Mouse (Mus musculus) forebrain, embryonic 15.5 days (tissue): ENCODE data around the gene Haus3. TPM values are rescaled to one million over a fixed set of nuclear protein-coding genes. Genes with fewer than 3 reads are reported as not detected.

Source experiments
- ATAC-seq: fragments of 200-750 bp; cut with Nextera tagmentation; replicated peaks from 2 replicates; pipeline ENCODE4 v1.8.0; 2017; ENCODE audit warnings: mild to moderate bottlenecking, moderate TSS enrichment, moderate library complexity
- H3K27ac ChIP-seq: fragments of 300-500 bp; sonication (generic); replicated peaks from 2 replicates; pipeline ENCODE4 v1.5.1; 2015; ENCODE audit warnings: mild to moderate bottlenecking, inconsistent platforms
- H3K27me3 ChIP-seq: fragments of 300-500 bp; sonication (generic); 2 replicates; pipeline ENCODE4 v1.6.1; 2015; ENCODE audit warnings: inconsistent platforms
- H3K36me3 ChIP-seq: fragments of 300-500 bp; sonication (generic); 2 replicates; pipeline ENCODE4 v1.6.1; 2015; ENCODE audit warnings: mild to moderate bottlenecking, inconsistent platforms
- H3K4me1 ChIP-seq: fragments of 300-500 bp; sonication (generic); 2 replicates; pipeline ENCODE4 v1.6.1; 2015; ENCODE audit warnings: inconsistent platforms
- H3K4me2 ChIP-seq: fragments of 300-500 bp; sonication (generic); replicated peaks from 2 replicates; pipeline ENCODE4 v1.6.1; 2015; ENCODE audit warnings: mild to moderate bottlenecking, inconsistent platforms
- H3K4me3 ChIP-seq: fragments of 300-500 bp; sonication (generic); 2 replicates; pipeline ENCODE4 v1.5.1; 2015; ENCODE audit warnings: mild to moderate bottlenecking, inconsistent platforms
- H3K9ac ChIP-seq: fragments of 300-500 bp; sonication (generic); replicated peaks from 2 replicates; pipeline ENCODE4 v1.6.1; 2015; ENCODE audit warnings: mild to moderate bottlenecking, inconsistent platforms
- H3K9me3 ChIP-seq: fragments of 300-500 bp; sonication (generic); 2 replicates; pipeline ENCODE4 v1.6.1; 2016; ENCODE audit warnings: inconsistent platforms
- WGBS: fragments of 180-500 bp; shearing (Covaris S2); methylation state at CpG from one replicate; pipeline ENCODE4 v1.1.7; 2015; ENCODE audit warnings: mixed read lengths; 5-methylcytosine and 5-hydroxymethylcytosine counted together
- polyA plus RNA-seq: library from polyadenylated mRNA; unstranded; fragments of >200 nt; fragmentation: Nextera tagmentation; extraction: Ambion mirVana; gene quantifications from 2 replicates; pipeline ENCODE4 v1.2.1, GENCODE M21; 2015

Gene Haus3
- polyA plus RNA-seq, 1 experiment from 2014 or later = 20.9 TPM

- no peak overlapping the region for H3K9ac ChIP-seq
- H3K4me2 ChIP-seq = no peak overlapping the region
- no peaks in the 10 kb centered on the region for H3K27me3 ChIP-seq
- H3K4me3 ChIP-seq = no peak overlapping the region
- H3K27ac ChIP-seq = no peak overlapping the region
- H3K4me1 ChIP-seq = peaks cover 19% of the 10 kb centered on the region
- no peaks in the 10 kb centered on the region for H3K9me3 ChIP-seq
- H3K36me3 ChIP-seq = no peaks in the 10 kb centered on the region
- ATAC-seq = peak; percentile 58; the same call in 1 of the 2 replicates
- 47% methylated on average over 4 of the region's 4 CpGs for WGBS
These were observed 27.9 kb upstream of the Haus3 start for GRCm38 (mm10) chr5:34197243-34197642.

- ATAC-seq = no peak
- Histone ChIP-seq H3K4me2 (no peak overlapping the region), H3K27ac (no peak overlapping the region), H3K36me3 (no peaks in the 10 kb centered on the region), H3K27me3 (no peaks in the 10 kb centered on the region), H3K4me1 (peaks cover 17% of the 10 kb centered on the region), H3K9me3 (no peaks in the 10 kb centered on the region), H3K9ac (no peak overlapping the region), H3K4me3 (no peak overlapping the region)
- 78% methylated on average over 7 of the region's 7 CpGs for WGBS
These were observed 27.1 kb upstream of the Haus3 start for GRCm38 (mm10) chr5:34196423-34196822.

DNA sequence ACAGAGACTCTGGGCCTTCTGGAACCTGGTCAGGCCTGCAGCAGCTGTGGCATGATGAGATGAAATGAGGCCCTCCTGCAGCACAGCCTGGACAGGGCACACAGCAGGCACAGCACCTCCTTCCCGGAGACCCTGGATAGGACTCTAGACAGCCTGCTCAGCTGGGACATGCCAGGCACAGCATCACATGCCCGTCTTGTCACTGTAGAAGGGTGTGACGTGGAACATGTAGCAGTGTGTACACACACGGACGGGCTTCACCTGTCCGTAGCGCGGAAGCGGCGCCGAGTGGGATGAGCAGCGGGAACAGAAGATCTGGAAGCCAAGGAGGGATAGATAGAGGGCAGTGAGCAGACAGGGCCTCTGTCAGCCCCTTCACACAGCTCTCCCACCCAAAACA, 26.5 kb upstream of the Haus3 start:
- no peak overlapping the region for H3K4me3 ChIP-seq
- H3K4me2 ChIP-seq = no peak overlapping the region
- no peak for ATAC-seq
- H3K36me3 ChIP-seq = no peaks in the 10 kb centered on the region
- 93% methylated on average over 12 of the region's 12 CpGs for WGBS
- no peaks in the 10 kb centered on the region for H3K9me3 ChIP-seq
- peaks cover 14% of the 10 kb centered on the region for H3K4me1 ChIP-seq
- no peak overlapping the region for H3K27ac ChIP-seq
- H3K27me3 ChIP-seq = no peaks in the 10 kb centered on the region
- H3K9ac ChIP-seq = no peak overlapping the region

DNA sequence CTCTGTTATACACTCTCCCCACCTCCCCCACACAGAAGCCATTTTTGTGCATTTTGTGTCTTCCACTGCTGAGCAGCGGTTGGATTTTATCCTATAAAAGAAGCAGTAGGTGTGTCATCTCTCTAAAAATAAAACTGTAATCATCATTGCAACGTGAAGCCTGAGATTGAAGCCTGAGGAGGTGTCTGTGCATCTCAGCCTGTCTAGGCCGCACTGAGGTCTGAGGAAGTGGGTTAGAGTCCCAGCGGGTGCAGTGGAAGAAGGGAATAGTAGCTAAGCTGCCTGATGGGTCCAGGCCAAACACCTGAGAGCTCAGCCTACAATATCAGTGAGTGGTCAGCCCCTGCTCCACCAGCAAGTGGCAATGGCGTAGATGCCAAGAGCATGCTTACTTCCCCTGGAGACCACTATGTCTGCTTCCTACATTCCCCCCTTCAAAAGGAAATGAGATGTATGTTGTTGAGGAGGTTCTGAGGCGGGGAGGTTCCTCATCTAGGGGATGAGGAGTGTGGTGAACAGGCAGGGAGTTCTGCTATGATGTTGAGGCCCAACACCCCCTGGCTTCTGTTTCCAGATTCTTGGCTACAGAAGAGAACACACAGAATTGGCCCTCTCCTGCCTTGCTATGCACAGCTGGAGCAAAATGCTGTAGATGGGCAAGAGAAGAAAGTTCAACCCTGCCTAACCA, 25.8 kb upstream of the Haus3 start:
- H3K4me1 ChIP-seq = peaks cover 14% of the 10 kb centered on the region
- H3K27ac ChIP-seq = no peak overlapping the region
- no peak for ATAC-seq
- H3K4me3 ChIP-seq = no peak overlapping the region
- no peaks in the 10 kb centered on the region for H3K27me3 ChIP-seq
- 80% methylated on average over 6 of the region's 6 CpGs for WGBS
- H3K4me2 ChIP-seq = no peak overlapping the region
- H3K36me3 ChIP-seq = no peaks in the 10 kb centered on the region
- H3K9me3 ChIP-seq = no peaks in the 10 kb centered on the region
- no peak overlapping the region for H3K9ac ChIP-seq

GRCm38 (mm10) chr5:34194426-34194825, 25.1 kb upstream of the Haus3 start:
- Histone ChIP-seq H3K9me3 (no peaks in the 10 kb centered on the region), H3K27me3 (peaks cover 3% of the 10 kb centered on the region; the same call in 1 of the 2 replicates), H3K36me3 (no peaks in the 10 kb centered on the region), H3K4me1 (peaks cover 14% of the 10 kb centered on the region), H3K4me2 (no peak overlapping the region), H3K27ac (no peak overlapping the region), H3K4me3 (no peak overlapping the region), H3K9ac (no peak overlapping the region)
- 43% methylated on average over 1 of the region's 1 CpGs for WGBS
- no peak for ATAC-seq

DNA sequence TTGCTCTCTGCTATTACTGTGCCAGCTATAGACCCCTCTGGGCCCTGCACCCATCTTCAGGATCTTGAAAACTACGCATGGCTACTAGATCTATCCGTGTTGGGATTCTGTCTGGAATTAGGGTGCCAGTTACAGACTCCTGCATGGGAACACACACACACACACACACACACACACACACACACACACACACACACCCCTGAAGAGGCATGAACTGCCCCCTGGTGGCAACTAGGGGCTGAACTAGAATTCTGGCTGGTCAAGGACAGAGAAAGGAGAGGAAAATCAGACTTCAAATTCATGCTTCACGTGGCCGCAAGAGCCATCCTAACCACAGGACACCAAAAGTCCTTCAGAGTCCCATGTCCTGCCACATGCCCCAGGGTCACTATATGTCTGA, 22.5 kb upstream of the Haus3 start:
- H3K36me3 ChIP-seq = no peaks in the 10 kb centered on the region
- 69% methylated on average over 4 of the region's 4 CpGs for WGBS
- H3K9me3 ChIP-seq = no peaks in the 10 kb centered on the region
- no peak overlapping the region for H3K4me2 ChIP-seq
- peaks cover 5% of the 10 kb centered on the region; the same call in 1 of the 2 replicates for H3K27me3 ChIP-seq
- peaks cover 12% of the 10 kb centered on the region for H3K4me1 ChIP-seq
- H3K4me3 ChIP-seq = no peak overlapping the region
- ATAC-seq = no peak
- H3K9ac ChIP-seq = no peak overlapping the region
- no peak overlapping the region for H3K27ac ChIP-seq

- whole genome bisulfite sequencing = 46% methylated on average over 4 of the region's 4 CpGs
These were observed 21.7 kb upstream of the Haus3 start for GRCm38 (mm10) chr5:34191021-34191420.

GRCm38 (mm10) chr5:34189521-34189920, 20.2 kb upstream of the Haus3 start:
- ATAC-seq = no peak
- Histone ChIP-seq H3K4me1 (peaks cover 31% of the 10 kb centered on the region), H3K27me3 (peaks cover 5% of the 10 kb centered on the region; the same call in 1 of the 2 replicates), H3K4me2 (no peak overlapping the region), H3K27ac (no peak overlapping the region), H3K4me3 (no peak overlapping the region), H3K9me3 (no peaks in the 10 kb centered on the region), H3K36me3 (no peaks in the 10 kb centered on the region), H3K9ac (no peak overlapping the region)
- 67% methylated on average over 1 of the region's 1 CpGs for WGBS

More at GRCm38 (mm10) chr5:34191021-34191420, 21.7 kb upstream of the Haus3 start:
- no peak overlapping the region for H3K27ac ChIP-seq
- H3K27me3 ChIP-seq = peaks cover 5% of the 10 kb centered on the region; the same call in 1 of the 2 replicates
- peaks cover 16% of the 10 kb centered on the region for H3K4me1 ChIP-seq
- H3K4me2 ChIP-seq = no peak overlapping the region
- no peak overlapping the region for H3K9ac ChIP-seq
- H3K36me3 ChIP-seq = no peaks in the 10 kb centered on the region
- no peak for ATAC-seq
- H3K4me3 ChIP-seq = no peak overlapping the region
- H3K9me3 ChIP-seq = no peaks in the 10 kb centered on the region

DNA sequence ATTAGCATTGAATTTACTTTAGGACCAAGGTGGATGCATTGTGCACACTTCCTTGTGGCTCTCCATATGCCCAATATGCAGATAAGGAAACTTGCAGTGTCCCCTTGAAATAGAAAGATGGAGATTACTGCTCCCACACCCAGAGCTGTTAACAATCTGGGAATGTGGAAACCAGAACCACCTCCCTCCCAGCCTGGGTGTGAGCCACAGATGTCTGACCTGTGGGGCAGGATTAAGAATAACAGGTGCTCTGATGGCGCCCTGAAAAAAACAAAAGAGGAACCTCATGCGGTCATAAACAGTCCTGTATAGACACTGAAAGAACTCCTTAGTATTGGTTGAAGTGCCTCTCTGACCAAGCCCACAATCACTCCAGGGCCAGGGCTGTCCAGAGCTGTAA, 19.5 kb upstream of the Haus3 start:
- H3K4me1 ChIP-seq = peaks cover 37% of the 10 kb centered on the region
- no peak overlapping the region for H3K27ac ChIP-seq
- peak overlapping the region; percentile 94; the same call in 1 of the 2 replicates for H3K4me2 ChIP-seq
- no peak overlapping the region for H3K9ac ChIP-seq
- 80% methylated on average over 2 of the region's 2 CpGs for WGBS
- peaks cover 5% of the 10 kb centered on the region; the same call in 1 of the 2 replicates for H3K27me3 ChIP-seq
- no peaks in the 10 kb centered on the region for H3K9me3 ChIP-seq
- ATAC-seq = no peak
- no peaks in the 10 kb centered on the region for H3K36me3 ChIP-seq
- H3K4me3 ChIP-seq = no peak overlapping the region

GRCm38 (mm10) chr5:34187601-34188316, 18.4 kb upstream of the Haus3 start, which contains the start of gene Mxd4:
Gene Mxd4 (minus strand): TSS chr5:34187720.
- H3K4me1 ChIP-seq = peaks cover 46% of the 10 kb centered on the region
- peaks cover 5% of the 10 kb centered on the region; the same call in 1 of the 2 replicates for H3K27me3 ChIP-seq
- under 1% methylated on average over 60 of the region's 60 CpGs for WGBS
- peak; percentile 100 for ATAC-seq
- H3K4me2 ChIP-seq = peak within 1 kb of the TSS; percentile 94
- H3K9ac ChIP-seq = peak within 1 kb of the TSS; percentile 77
- no peaks in the 10 kb centered on the region for H3K9me3 ChIP-seq
- peak within 1 kb of the TSS; percentile 85 for H3K27ac ChIP-seq
- no peaks in the 10 kb centered on the region; the same call in 1 of the 2 replicates for H3K36me3 ChIP-seq
- H3K4me3 ChIP-seq = peak within 1 kb of the TSS; percentile 95

DNA sequence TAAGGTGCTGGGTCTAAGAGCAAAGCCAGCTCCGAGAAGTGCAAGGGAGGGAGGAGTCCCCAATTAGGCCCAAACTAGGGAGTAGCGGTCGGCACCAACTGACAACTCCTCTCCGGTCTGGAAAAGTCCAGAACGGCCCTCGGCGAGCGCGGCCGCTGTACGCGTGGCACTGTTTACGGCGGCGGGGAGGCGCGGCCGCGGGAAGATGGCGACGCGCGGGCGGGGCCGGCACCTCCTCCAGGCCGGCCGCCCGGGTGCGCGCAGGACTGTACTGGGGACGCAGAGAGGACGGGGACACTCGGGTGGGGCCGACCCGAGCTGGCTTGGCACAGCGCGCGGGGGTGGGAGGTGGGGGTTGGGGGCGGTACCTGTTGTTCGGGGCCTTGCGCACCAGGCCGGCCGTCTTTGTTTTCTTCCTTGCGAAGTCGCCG, 17.6 kb upstream of the Haus3 start:
- H3K27ac ChIP-seq = peak overlapping the region; percentile 85
- peak; percentile 14 for ATAC-seq
- peak overlapping the region; percentile 95 for H3K4me3 ChIP-seq
- peaks cover 5% of the 10 kb centered on the region; the same call in 1 of the 2 replicates for H3K27me3 ChIP-seq
- no peaks in the 10 kb centered on the region; the same call in 1 of the 2 replicates for H3K36me3 ChIP-seq
- H3K4me2 ChIP-seq = peak overlapping the region; percentile 94
- no peaks in the 10 kb centered on the region for H3K9me3 ChIP-seq
- H3K9ac ChIP-seq = peak overlapping the region; percentile 77
- H3K4me1 ChIP-seq = peaks cover 46% of the 10 kb centered on the region
- under 1% methylated on average over 44 of the region's 46 CpGs for WGBS

GRCm38 (mm10) chr5:34186391-34186790, 17.1 kb upstream of the Haus3 start:
- Histone ChIP-seq H3K4me2 (peak overlapping the region; percentile 94), H3K36me3 (peaks cover 2% of the 10 kb centered on the region; the same call in 1 of the 2 replicates), H3K27me3 (peaks cover 5% of the 10 kb centered on the region; the same call in 1 of the 2 replicates), H3K9ac (peak overlapping the region; percentile 77), H3K9me3 (no peaks in the 10 kb centered on the region), H3K4me1 (peaks cover 46% of the 10 kb centered on the region), H3K27ac (no peak overlapping the region), H3K4me3 (peak overlapping the region; percentile 95)
- ATAC-seq = no peak
- WGBS = 72% methylated on average over 2 of the region's 2 CpGs
